Mouse (Mus musculus) brown adipose tissue, adult 24 weeks (tissue): ENCODE results near the gene Sfrp4. TPM values are rescaled to one million over a fixed set of nuclear protein-coding genes. Genes with fewer than 3 reads are reported as not detected.

Source experiments
- H3K27ac ChIP-seq: fragments of 200-500 bp; replicated peaks from 2 replicates; pipeline ENCODE4 v1.5.1; 2012; ENCODE audit warnings: low read depth, mild to moderate bottlenecking, low read length
- H3K4me1 ChIP-seq: fragments of 200-500 bp; 2 replicates; pipeline ENCODE4 v1.6.1; 2012; ENCODE audit warnings: low read length, mixed read lengths; ENCODE audit not compliant: control insufficient read depth, insufficient read depth, insufficient read length
- H3K4me3 ChIP-seq: fragments of 200-500 bp; 2 replicates; pipeline ENCODE4 v1.5.1; 2012; ENCODE audit warnings: low read depth, mild to moderate bottlenecking, low read length, moderate library complexity; ENCODE audit not compliant: insufficient read depth
- polyA plus RNA-seq: library from polyadenylated mRNA; stranded (reverse); fragments of >200 nt; gene quantifications from 2 replicates; pipeline ENCODE4 v1.2.4, GENCODE M21; 2012; ENCODE audit not compliant: missing spikeins, insufficient read depth, insufficient read length

The Sfrp4 gene
- polyA plus RNA-seq, 1 experiment = 2.9 TPM

GRCm38 (mm10) chr13:19674601-19675000, 51.7 kb downstream of the Sfrp4 start:
- Histone ChIP-seq H3K27ac (no peak overlapping the region), H3K4me3 (no peak overlapping the region), H3K4me1 (no peaks in the 10 kb centered on the region)

Other genes with a start within 250 kb of the Sfrp4 start
- 17.2 and 23.4 TPM in 2 replicates for gene Stard3nl, start 227.3 kb upstream of the Sfrp4 start, polyA plus RNA-seq
- 5.4 and 8.3 TPM in 2 replicates for gene Epdr1, start 3.2 kb upstream of the Sfrp4 start, polyA plus RNA-seq
- gene Nme8, start 74.7 kb downstream of the Sfrp4 start, polyA plus RNA-seq = not detected in 2 replicates
- not detected in 2 replicates for gene Gpr141, start 201.2 kb downstream of the Sfrp4 start, polyA plus RNA-seq